Mouse (Mus musculus): ENCODE measurements around the gene Nudt22.

DNA sequence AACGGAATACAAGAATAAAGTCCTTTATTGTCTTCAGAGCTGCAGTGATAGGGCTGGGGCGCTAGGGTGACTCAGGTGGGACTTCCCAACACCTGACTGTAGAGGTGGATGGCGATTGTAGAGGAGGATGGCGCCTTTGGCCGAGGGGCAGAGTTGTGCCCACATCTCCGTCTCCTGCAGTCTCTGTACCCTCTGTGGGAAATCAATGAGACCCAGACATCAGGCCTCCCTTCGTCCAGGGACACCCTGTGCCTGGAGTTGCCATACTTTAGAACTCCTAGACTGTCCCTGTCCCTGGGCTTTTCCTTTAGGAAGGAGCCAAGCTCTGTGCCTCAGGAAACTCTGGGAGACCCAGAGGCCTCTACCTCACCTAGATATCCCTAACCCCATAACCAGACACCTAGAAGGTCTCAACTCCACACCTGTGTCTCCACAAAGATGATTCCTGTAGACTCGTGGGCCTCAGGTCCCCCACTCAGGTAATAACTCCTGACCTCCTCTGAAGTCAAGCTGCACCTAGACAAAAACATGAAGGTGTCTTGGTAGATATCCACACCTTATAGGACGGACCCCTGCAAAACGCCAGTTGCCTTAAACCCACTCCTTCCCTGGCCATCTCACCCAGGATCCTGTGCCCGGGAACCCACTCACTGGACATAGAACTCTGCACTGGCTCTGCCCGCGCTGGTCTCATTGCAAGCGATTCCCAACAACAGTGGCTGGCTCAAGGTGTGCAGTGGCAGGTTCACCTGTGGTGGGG is 2.7 kb downstream of the Nudt22 start:
- TF ChIP-seq CTCF (IDR thresholded peaks at IDR 0.05; ENCODE audit: extremely low read depth, insufficient read depth, insufficient read length, insufficient replicate concordance) (no peak), POLR2A (IDR thresholded peaks at IDR 0.05; ENCODE audit: low read depth, low read length) (no peak)

Data from spleen, adult 2 months (tissue).